ENCODE assay signal across 13 mouse cellular contexts in the genomic region with DNA sequence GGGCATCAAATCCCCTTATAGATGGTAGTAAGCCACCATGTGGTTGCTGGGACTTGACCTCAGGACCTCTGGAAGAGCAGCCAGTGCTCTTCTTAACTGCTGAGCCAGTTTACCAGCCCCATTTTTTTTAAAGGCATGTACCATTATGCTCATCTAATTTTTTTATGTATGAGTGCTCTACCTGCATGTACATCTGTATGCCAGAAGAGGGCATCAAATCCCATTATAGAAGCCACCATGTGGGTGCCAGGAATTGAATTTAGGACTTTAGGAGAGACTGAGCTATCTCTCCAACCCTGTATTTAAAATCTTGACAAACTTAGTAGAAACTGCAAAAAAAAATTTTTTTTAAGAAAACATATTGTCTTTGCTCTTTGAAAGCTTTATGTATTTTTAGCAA. TPM values are rescaled to one million over a fixed set of nuclear protein-coding genes. Genes with fewer than 3 reads are reported as not detected.
A peak's percentile ranks its signal among the peaks of the same experiment; 100 is the strongest.
DNase-seq lines count a peak whose midpoint lies in the region; ATAC-seq and TF ChIP-seq lines count a peak whose summit lies in the region.
"Had no signal": no experiment of that assay in that cellular context is flagged by ENCODE, and none has a peak within 500 bp of the region (broad histone marks: within the 10 kb centered on the region; RNA-seq: fewer than 3 reads in every experiment).

No protein-coding gene starts in this region.

- peak; percentile 73 for TF ChIP-seq CTCF in layer of hippocampus, adult 2 months (conservative IDR thresholded peaks at IDR 0.05)
- peak; percentile 31 for TF ChIP-seq CTCF in E14TG2a.4 (conservative IDR thresholded peaks at IDR 0.05; ENCODE audit: low read length)

- H3K36me3 ChIP-seq in E14TG2a.4 (ENCODE audit: insufficient read depth, low read length), result peaks cover 44% of the 10 kb centered on the region
- no peaks in the 10 kb centered on the region for H3K36me3 ChIP-seq in forebrain, embryonic 15.5 days

- H3K4me1 ChIP-seq in E14TG2a.4 (replicated peaks; ENCODE audit: low read depth, low read length), result peaks cover 48% of the 10 kb centered on the region
- H3K4me1 ChIP-seq in forebrain, embryonic 15.5 days, result 0 out of 2 replicates have a peak, but pooled peaks cover 4% of the 10 kb centered on the region

- peaks cover 13% of the 10 kb centered on the region for H3K9me3 ChIP-seq in E14TG2a.4 (ENCODE audit: low read length)
- H3K9me3 ChIP-seq in forebrain, embryonic 15.5 days, result no peaks in the 10 kb centered on the region
- H3K9me3 ChIP-seq: neural tube, embryonic 12.5 days had no signal

- H3K4me3 ChIP-seq in layer of hippocampus, adult 2 months, result no peak overlapping the region
- no peak overlapping the region for H3K4me3 ChIP-seq in E14TG2a.4 (replicated peaks; ENCODE audit: low read length)
- H3K4me3 ChIP-seq in forebrain, embryonic 15.5 days, result no peak overlapping the region
- H3K4me3 ChIP-seq: neural tube, embryonic 12.5 days had no signal

- no peak overlapping the region for H3K9ac ChIP-seq in forebrain, embryonic 15.5 days (replicated peaks)
- H3K9ac ChIP-seq: neural tube, embryonic 12.5 days had no signal

- ATAC-seq in megakaryocyte, adult 5-6 weeks (ENCODE audit: poor library complexity, severe bottlenecking), result peak; percentile 36; the same call in 1 of the 2 replicates
- no peak for ATAC-seq in forebrain, embryonic 15.5 days (replicated peaks)

- no peak for DNase-seq in layer of hippocampus, adult 2 months (ENCODE audit: low spot score in 2 of 2)
- DNase-seq in layer of hippocampus, adult 9-11 months, result no peak
- peak; percentile 35 for DNase-seq in A20 (ENCODE audit: low read depth, low spot score)
- no peak for DNase-seq in cerebellum, postnatal 14 days
- DNase-seq: cerebellum, adult 11-12 months; kidney, postnatal 10 days; thymus, postnatal 25 days had no signal

- H3K27ac ChIP-seq in layer of hippocampus, adult 2 months, result no peak overlapping the region
- H3K27ac ChIP-seq in forebrain, embryonic 15.5 days (replicated peaks), result no peak overlapping the region
- H3K27ac ChIP-seq: macrophage; neural tube, embryonic 12.5 days had no signal

- no peaks in the 10 kb centered on the region for H3K27me3 ChIP-seq in E14TG2a.4 (ENCODE audit: insufficient read depth, low read length)
- H3K27me3 ChIP-seq in forebrain, embryonic 15.5 days, result no peaks in the 10 kb centered on the region
- H3K27me3 ChIP-seq: neural tube, embryonic 12.5 days had no signal

- no peak overlapping the region for H3K4me2 ChIP-seq in forebrain, embryonic 15.5 days (replicated peaks)
- H3K4me2 ChIP-seq: neural tube, embryonic 12.5 days had no signal

RNA-seq across cellular contexts. Expression of a gene that starts 5.0 kb away (rescaled TPM):
- total RNA-seq in layer of hippocampus, adult 2 months (2021), result 10 to 100 TPM; 26.0 to 26.4 TPM
- total RNA-seq in megakaryocyte, adult 5-6 weeks (2015), result 39.2 and 40.2 TPM in 2 replicates
- 33.4 and 34.6 TPM in 2 replicates for total RNA-seq in megakaryocyte, adult 5-6 weeks (2017)
- polyA plus RNA-seq in forebrain, embryonic 15.5 days (2015; fragmentation: Nextera tagmentation; extraction: Ambion mirVana), result 10.3 TPM in 2 replicates

RNA-seq across cellular contexts. Expression of a gene that starts 29.1 kb away (rescaled TPM):
- 1 to 10 TPM; 6.4 to 6.7 TPM for total RNA-seq in layer of hippocampus, adult 2 months (2021)
- 0.33 and 0.80 TPM in 2 replicates for total RNA-seq in megakaryocyte, adult 5-6 weeks (2015)
- 0.85 and 1.8 TPM in 2 replicates for total RNA-seq in megakaryocyte, adult 5-6 weeks (2017)
- polyA plus RNA-seq in forebrain, embryonic 15.5 days (2015; fragmentation: Nextera tagmentation; extraction: Ambion mirVana), result 11.3 and 12.4 TPM in 2 replicates

RNA-seq across cellular contexts. Expression of a gene that starts 42.7 kb away (rescaled TPM):
- under 1 TPM in 1 of 2 experiments, not detected in 1; 0.42 TPM for total RNA-seq in layer of hippocampus, adult 2 months (2021)
- total RNA-seq in megakaryocyte, adult 5-6 weeks (2015), result not detected in 2 replicates
- not detected in 2 replicates for total RNA-seq in megakaryocyte, adult 5-6 weeks (2017)
- 0.18 and 0.19 TPM in 2 replicates for polyA plus RNA-seq in forebrain, embryonic 15.5 days (2015; fragmentation: Nextera tagmentation; extraction: Ambion mirVana)
- polyA plus RNA-seq: macrophage; small intestine, adult 2 months had no signal
